Mouse (Mus musculus): Measurements from ENCODE around the gene Stk17b.

Stk17b gene

GRCm38 (mm10) chr1:53784721-53785418 is at the start of gene Stk17b:
Stk17b (minus strand) TSS chr1:53785224.
- in situ Hi-C loops (cut with MboI, MseI): loop anchor here (25.0 kb wide), 1 partner anchor 1673 kb away; the partner anchor contains the start of gene Stat1

GRCm38 (mm10) chr1:53830286-53830685 is 45.3 kb upstream of the Stk17b start:
- in situ Hi-C loops (cut with MboI, MseI): no loop called here

- in situ Hi-C loops (cut with MboI, MseI): no loop called here
Observed at GRCm38 (mm10) chr1:53829089-53829488, 44.1 kb upstream of the Stk17b start.

- in situ Hi-C loops (cut with MboI, MseI): no loop called here
Observed at GRCm38 (mm10) chr1:53824446-53825337, 39.7 kb upstream of the Stk17b start.

GRCm38 (mm10) chr1:53823687-53824445 is 38.8 kb upstream of the Stk17b start:
- in situ Hi-C loops (cut with MboI, MseI): no loop called here

GRCm38 (mm10) chr1:53821983-53822382 is 37.0 kb upstream of the Stk17b start:
- in situ Hi-C loops (cut with MboI, MseI): no loop called here

GRCm38 (mm10) chr1:53820041-53820632 is 35.1 kb upstream of the Stk17b start:
- in situ Hi-C loops (cut with MboI, MseI): no loop called here

- in situ Hi-C loops (cut with MboI, MseI): no loop called here
Observed at GRCm38 (mm10) chr1:53818072-53818862, 33.2 kb upstream of the Stk17b start.

- in situ Hi-C loops (cut with MboI, MseI): no loop called here
Observed at GRCm38 (mm10) chr1:53816353-53816752, 31.3 kb upstream of the Stk17b start.

GRCm38 (mm10) chr1:53814077-53814705 is 29.2 kb upstream of the Stk17b start:
- in situ Hi-C loops (cut with MboI, MseI): no loop called here

GRCm38 (mm10) chr1:53811919-53812318 is 26.9 kb upstream of the Stk17b start:
- in situ Hi-C loops (cut with MboI, MseI): no loop called here

- in situ Hi-C loops (cut with MboI, MseI): no loop called here
Observed at GRCm38 (mm10) chr1:53808229-53808628, 23.2 kb upstream of the Stk17b start.

- in situ Hi-C loops (cut with MboI, MseI): loop anchor here (25.0 kb wide), 1 partner anchor 1686 kb away; the partner anchor contains the start of gene Stat1
Observed at GRCm38 (mm10) chr1:53797811-53798210, 12.8 kb upstream of the Stk17b start.

GRCm38 (mm10) chr1:53797074-53797473 is 12.1 kb upstream of the Stk17b start:
- in situ Hi-C loops (cut with MboI, MseI): loop anchor here (25.0 kb wide), 1 partner anchor 1685 kb away; the partner anchor contains the start of gene Stat1

GRCm38 (mm10) chr1:53796271-53796670 is 11.2 kb upstream of the Stk17b start:
- in situ Hi-C loops (cut with MboI, MseI): loop anchor here (25.0 kb wide), 1 partner anchor 1684 kb away; the partner anchor contains the start of gene Stat1

- in situ Hi-C loops (cut with MboI, MseI): loop anchor here (25.0 kb wide), 1 partner anchor 1683 kb away; the partner anchor contains the start of gene Stat1
Observed at GRCm38 (mm10) chr1:53795591-53795990, 10.6 kb upstream of the Stk17b start.

- in situ Hi-C loops (cut with MboI, MseI): loop anchor here (25.0 kb wide), 1 partner anchor 1683 kb away; the partner anchor contains the start of gene Stat1
Observed at GRCm38 (mm10) chr1:53795081-53795480, 10.1 kb upstream of the Stk17b start.

GRCm38 (mm10) chr1:53794279-53794678 is 9.3 kb upstream of the Stk17b start:
- in situ Hi-C loops (cut with MboI, MseI): loop anchor here (25.0 kb wide), 1 partner anchor 1682 kb away; the partner anchor contains the start of gene Stat1

GRCm38 (mm10) chr1:53791343-53791742 is 6.3 kb upstream of the Stk17b start:
- in situ Hi-C loops (cut with MboI, MseI): loop anchor here (25.0 kb wide), 1 partner anchor 1679 kb away; the partner anchor contains the start of gene Stat1
